Mouse (Mus musculus) small intestine, adult 2 months (tissue): ENCODE measurements at regions not wholly inside any gene's neighbourhood (a gene's known extent, or its start where the extent isn't known, plus 50 kb on each side); places are given as distances from the start of the nearest gene placed in this dataset.

Experiments used
- CTCF ChIP-seq: fragments of 200-500 bp; IDR thresholded peaks from 2 replicates; pipeline ENCODE4 v1.5.1; 2012; ENCODE audit warnings: low read depth, mild to moderate bottlenecking, control low read depth, inconsistent platforms, low read length, moderate library complexity, mixed read lengths; ENCODE audit not compliant: insufficient replicate concordance, insufficient read length; ENCODE audit errors: extremely low read depth
- POLR2A ChIP-seq: fragments of 200-500 bp; IDR thresholded peaks from 2 replicates; pipeline ENCODE4 v1.6.1; 2012; ENCODE audit warnings: low read depth, mild to moderate bottlenecking, control low read depth, inconsistent platforms, low read length, moderate library complexity

- TF ChIP-seq CTCF: no peak
- no peak for TF ChIP-seq POLR2A
Measured at GRCm38 (mm10) chr10:44723845-44724244, 195.5 kb upstream of the Prdm1 start.
